Mouse (Mus musculus): ENCODE measurements around the gene Cpxm2. TPM values are rescaled to one million over a fixed set of nuclear protein-coding genes. Genes with fewer than 3 reads are reported as not detected.
A peak's percentile ranks its signal among the peaks of the same experiment; 100 is the strongest.

Cpxm2 gene
- polyA plus RNA-seq, 2 experiments: 31.4 to 47.1 TPM

DNA sequence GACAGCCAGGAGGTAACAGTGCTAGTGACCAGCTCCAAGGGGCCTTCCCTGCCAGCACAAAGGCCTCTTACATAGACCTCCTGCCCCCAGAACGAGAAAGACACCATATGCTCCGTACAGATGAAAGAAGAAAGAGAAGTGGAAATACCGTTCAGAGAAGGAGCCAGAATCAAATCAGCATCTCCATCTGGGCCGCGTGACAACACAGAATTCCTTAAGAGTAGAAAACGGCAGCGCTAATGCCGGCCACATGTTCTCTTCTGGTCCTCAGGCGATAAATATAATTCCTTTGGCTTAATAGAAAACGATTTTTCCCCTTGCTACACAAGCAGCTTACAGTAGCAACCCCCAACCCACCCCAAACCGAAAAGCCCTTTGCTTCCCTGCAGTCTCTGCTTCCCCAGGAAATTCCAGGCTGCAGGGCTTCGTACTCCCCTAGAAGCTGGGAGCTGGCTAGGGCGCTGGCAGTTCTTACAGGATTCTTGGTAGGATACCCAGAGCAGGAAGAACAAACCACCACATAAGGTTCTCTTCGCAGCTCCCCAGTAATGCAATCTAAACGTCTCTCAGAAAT is 9.2 kb downstream of the Cpxm2 start:
- Histone ChIP-seq H3K27ac (replicated peaks; ENCODE audit: low read depth, low read length) (peak overlapping the region; percentile 44; the same call in 1 of the 2 replicates), H3K9me3 (ENCODE audit: control insufficient read depth, low read length) (no peaks in the 10 kb centered on the region), H3K27me3 (ENCODE audit: control insufficient read depth, insufficient read depth, low read length) (no peaks in the 10 kb centered on the region), H3K4me2 (replicated peaks; ENCODE audit: low read depth, low read length, severe bottlenecking) (no peak overlapping the region), H3K9ac (ENCODE audit: low read depth, low read length, severe bottlenecking) (no peak overlapping the region), H3K4me1 (ENCODE audit: control insufficient read depth, insufficient read depth, low read length) (0 out of 2 replicates have a peak, but pooled peaks cover 6% of the 10 kb centered on the region), H3K4me3 (replicated peaks; ENCODE audit: low read length) (no peak overlapping the region), H3K36me3 (ENCODE audit: control insufficient read depth, insufficient read depth, low read length) (no peaks in the 10 kb centered on the region)
- peak; percentile 41 for ATAC-seq (ENCODE audit: low FRiP score, low read depth)
- 37% methylated on average over 15 of the region's 15 CpGs for WGBS
- DNase-seq (ENCODE audit: low spot score): peak; percentile 90
- no peak for TF ChIP-seq POLR2A (IDR thresholded peaks at IDR 0.05; ENCODE audit: borderline replicate concordance, extremely low read depth, insufficient read depth, insufficient read length)

GRCm38 (mm10) chr7:132128687-132129086 is 25.9 kb downstream of the Cpxm2 start:
- no peak overlapping the region for H3K4me2 ChIP-seq (replicated peaks; ENCODE audit: low read depth, low read length, severe bottlenecking)
- no peak overlapping the region for H3K9ac ChIP-seq (ENCODE audit: low read depth, low read length, severe bottlenecking)
- H3K4me3 ChIP-seq (replicated peaks; ENCODE audit: low read length): no peak overlapping the region
- ATAC-seq (ENCODE audit: low FRiP score, low read depth) (no peak), DNase-seq (ENCODE audit: low spot score) (no peak)
- no peaks in the 10 kb centered on the region for H3K4me1 ChIP-seq (ENCODE audit: control insufficient read depth, insufficient read depth, low read length)
- H3K27me3 ChIP-seq (ENCODE audit: control insufficient read depth, insufficient read depth, low read length): no peaks in the 10 kb centered on the region
- TF ChIP-seq POLR2A (IDR thresholded peaks at IDR 0.05; ENCODE audit: borderline replicate concordance, extremely low read depth, insufficient read depth, insufficient read length): no peak
- no peaks in the 10 kb centered on the region for H3K9me3 ChIP-seq (ENCODE audit: control insufficient read depth, low read length)
- no peak overlapping the region for H3K27ac ChIP-seq (replicated peaks; ENCODE audit: low read depth, low read length)
- 81% methylated on average over 6 of the region's 6 CpGs for WGBS
- H3K36me3 ChIP-seq (ENCODE audit: control insufficient read depth, insufficient read depth, low read length): no peaks in the 10 kb centered on the region

DNA sequence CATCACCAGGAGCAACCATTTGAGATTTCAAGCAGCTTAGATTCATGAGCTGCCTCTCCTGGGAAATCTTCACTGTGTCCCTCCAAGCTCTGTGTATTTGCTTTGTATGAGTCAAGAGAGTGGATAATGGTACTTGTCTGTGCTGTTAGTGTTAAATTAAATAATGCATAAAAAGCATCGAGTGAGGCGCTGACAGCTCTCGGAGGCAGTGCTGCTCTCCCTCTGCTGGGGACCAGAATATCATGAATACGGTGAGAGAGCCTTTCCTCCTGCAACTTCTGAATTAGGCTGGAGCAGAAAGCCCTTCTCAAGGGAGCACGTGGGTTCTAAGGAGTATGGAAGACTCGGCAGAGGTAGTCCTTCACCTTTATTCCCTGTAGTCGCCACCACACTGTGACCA is 29.6 kb downstream of the Cpxm2 start:
- H3K4me3 ChIP-seq (replicated peaks; ENCODE audit: low read length): no peak overlapping the region
- ATAC-seq (ENCODE audit: low FRiP score, low read depth): no peak
- no peaks in the 10 kb centered on the region for H3K36me3 ChIP-seq (ENCODE audit: control insufficient read depth, insufficient read depth, low read length)
- no peaks in the 10 kb centered on the region for H3K4me1 ChIP-seq (ENCODE audit: control insufficient read depth, insufficient read depth, low read length)
- WGBS: 74% methylated on average over 7 of the region's 7 CpGs
- no peak overlapping the region for H3K4me2 ChIP-seq (replicated peaks; ENCODE audit: low read depth, low read length, severe bottlenecking)
- no peak for TF ChIP-seq POLR2A (IDR thresholded peaks at IDR 0.05; ENCODE audit: borderline replicate concordance, extremely low read depth, insufficient read depth, insufficient read length)
- no peak overlapping the region for H3K9ac ChIP-seq (ENCODE audit: low read depth, low read length, severe bottlenecking)
- H3K9me3 ChIP-seq (ENCODE audit: control insufficient read depth, low read length): no peaks in the 10 kb centered on the region
- H3K27ac ChIP-seq (replicated peaks; ENCODE audit: low read depth, low read length): no peak overlapping the region
- no peaks in the 10 kb centered on the region for H3K27me3 ChIP-seq (ENCODE audit: control insufficient read depth, insufficient read depth, low read length)
- no peak for DNase-seq (ENCODE audit: low spot score)

DNA sequence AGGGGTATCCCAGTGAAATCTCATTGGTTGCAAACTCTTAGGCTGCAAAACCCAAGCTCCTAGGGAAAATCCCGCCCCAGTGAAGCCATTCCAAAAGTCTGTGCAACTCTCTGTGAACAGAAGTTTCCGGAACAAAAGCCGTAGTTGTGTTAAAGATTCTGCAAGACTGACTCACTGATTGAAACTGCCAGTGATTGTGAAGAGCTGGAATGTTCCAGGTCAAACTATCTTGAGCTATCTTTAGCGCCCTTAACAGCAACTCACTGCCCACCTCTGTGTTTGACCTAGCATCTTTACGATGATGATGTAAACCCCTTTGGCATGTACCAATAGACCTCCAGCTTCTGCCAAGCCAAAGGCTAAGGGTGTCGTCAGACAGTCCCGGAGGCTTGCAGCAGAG is 31.3 kb downstream of the Cpxm2 start:
- H3K27me3 ChIP-seq (ENCODE audit: control insufficient read depth, insufficient read depth, low read length): no peaks in the 10 kb centered on the region
- no peaks in the 10 kb centered on the region for H3K9me3 ChIP-seq (ENCODE audit: control insufficient read depth, low read length)
- no peak for DNase-seq (ENCODE audit: low spot score)
- H3K36me3 ChIP-seq (ENCODE audit: control insufficient read depth, insufficient read depth, low read length): no peaks in the 10 kb centered on the region
- no peak overlapping the region for H3K4me3 ChIP-seq (replicated peaks; ENCODE audit: low read length)
- no peak for ATAC-seq (ENCODE audit: low FRiP score, low read depth)
- no peaks in the 10 kb centered on the region for H3K4me1 ChIP-seq (ENCODE audit: control insufficient read depth, insufficient read depth, low read length)
- WGBS: 78% methylated on average over 7 of the region's 7 CpGs
- H3K27ac ChIP-seq (replicated peaks; ENCODE audit: low read depth, low read length): no peak overlapping the region
- TF ChIP-seq POLR2A (IDR thresholded peaks at IDR 0.05; ENCODE audit: borderline replicate concordance, extremely low read depth, insufficient read depth, insufficient read length): no peak
- H3K9ac ChIP-seq (ENCODE audit: low read depth, low read length, severe bottlenecking): no peak overlapping the region
- no peak overlapping the region for H3K4me2 ChIP-seq (replicated peaks; ENCODE audit: low read depth, low read length, severe bottlenecking)

DNA sequence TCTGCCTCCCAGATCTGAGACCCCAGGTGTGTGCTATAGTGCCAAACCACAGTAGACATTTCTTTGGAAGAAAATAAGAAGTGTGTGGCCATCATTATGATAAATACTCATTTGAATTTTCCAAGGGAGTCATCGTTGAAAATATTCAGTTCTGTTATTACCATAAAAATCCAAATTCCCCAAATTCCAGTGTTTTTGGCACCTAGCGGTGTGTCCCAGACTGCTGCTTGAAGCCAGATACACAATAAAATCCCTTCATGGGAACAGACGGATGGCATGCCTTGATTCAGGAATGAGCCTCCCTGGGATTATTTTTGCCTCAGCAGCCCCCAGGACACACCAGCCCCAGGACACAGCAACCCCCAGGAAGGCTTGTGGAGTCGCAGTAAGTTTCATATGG is 34.7 kb downstream of the Cpxm2 start:
- Histone ChIP-seq H3K27me3 (ENCODE audit: control insufficient read depth, insufficient read depth, low read length) (no peaks in the 10 kb centered on the region), H3K27ac (replicated peaks; ENCODE audit: low read depth, low read length) (no peak overlapping the region), H3K4me3 (replicated peaks; ENCODE audit: low read length) (no peak overlapping the region), H3K4me1 (ENCODE audit: control insufficient read depth, insufficient read depth, low read length) (no peaks in the 10 kb centered on the region), H3K36me3 (ENCODE audit: control insufficient read depth, insufficient read depth, low read length) (no peaks in the 10 kb centered on the region), H3K9me3 (ENCODE audit: control insufficient read depth, low read length) (no peaks in the 10 kb centered on the region), H3K9ac (ENCODE audit: low read depth, low read length, severe bottlenecking) (no peak overlapping the region), H3K4me2 (replicated peaks; ENCODE audit: low read depth, low read length, severe bottlenecking) (no peak overlapping the region)
- no peak for TF ChIP-seq POLR2A (IDR thresholded peaks at IDR 0.05; ENCODE audit: borderline replicate concordance, extremely low read depth, insufficient read depth, insufficient read length)
- WGBS: 54% methylated on average over 4 of the region's 4 CpGs
- ATAC-seq (ENCODE audit: low FRiP score, low read depth) (no peak), DNase-seq (ENCODE audit: low spot score) (no peak)

- H3K4me3 ChIP-seq (replicated peaks; ENCODE audit: low read length): no peak overlapping the region
- no peaks in the 10 kb centered on the region for H3K36me3 ChIP-seq (ENCODE audit: control insufficient read depth, insufficient read depth, low read length)
- ATAC-seq (ENCODE audit: low FRiP score, low read depth): no peak
- 56% methylated on average over 5 of the region's 5 CpGs for WGBS
- no peak overlapping the region for H3K4me2 ChIP-seq (replicated peaks; ENCODE audit: low read depth, low read length, severe bottlenecking)
- no peak for DNase-seq (ENCODE audit: low spot score)
- H3K9me3 ChIP-seq (ENCODE audit: control insufficient read depth, low read length): no peaks in the 10 kb centered on the region
- TF ChIP-seq POLR2A (IDR thresholded peaks at IDR 0.05; ENCODE audit: borderline replicate concordance, extremely low read depth, insufficient read depth, insufficient read length): no peak
- no peak overlapping the region for H3K27ac ChIP-seq (replicated peaks; ENCODE audit: low read depth, low read length)
- H3K4me1 ChIP-seq (ENCODE audit: control insufficient read depth, insufficient read depth, low read length): no peaks in the 10 kb centered on the region
- H3K27me3 ChIP-seq (ENCODE audit: control insufficient read depth, insufficient read depth, low read length): no peaks in the 10 kb centered on the region
- H3K9ac ChIP-seq (ENCODE audit: low read depth, low read length, severe bottlenecking): no peak overlapping the region
These were observed 42.8 kb downstream of the Cpxm2 start for GRCm38 (mm10) chr7:132111770-132112169.
